Comparison of ENCODE assay signal across 21 mouse cellular contexts in genomic region chr2:171406057-171406456, GRCm38 (mm10).
DNase-seq lines count a peak whose midpoint lies in the region; ATAC-seq and TF ChIP-seq lines count a peak whose summit lies in the region.
"Had no signal": no experiment of that assay in that cellular context is flagged by ENCODE, and none has a peak within 500 bp of the region (broad histone marks: within the 10 kb centered on the region; RNA-seq: fewer than 3 reads in every experiment).

No protein-coding gene starts in this region.

- peak; percentile 78 for ATAC-seq in forebrain, postnatal 0 days
- no peak for ATAC-seq in forebrain, embryonic 11.5 days (replicated peaks; ENCODE audit: low FRiP score)
- ATAC-seq: activated CD4-positive, CD25-positive, alpha-beta regulatory T cell, adult 4 months; hindbrain, postnatal 0 days; intestine, postnatal 0 days had no signal

- no peaks in the 10 kb centered on the region for H3K9me3 ChIP-seq in forebrain, postnatal 0 days (ENCODE audit: low read length)
- H3K9me3 ChIP-seq in forebrain, embryonic 11.5 days (ENCODE audit: control insufficient read depth, low read length), result no peaks in the 10 kb centered on the region
- H3K9me3 ChIP-seq: heart, embryonic 13.5 days; midbrain, embryonic 10.5 days; stomach, embryonic 15.5 days had no signal

- H3K27me3 ChIP-seq in forebrain, postnatal 0 days (ENCODE audit: insufficient read depth, low read length), result no peaks in the 10 kb centered on the region
- no peaks in the 10 kb centered on the region for H3K27me3 ChIP-seq in forebrain, embryonic 11.5 days (ENCODE audit: control insufficient read depth, insufficient read depth, low read length)
- H3K27me3 ChIP-seq: heart, embryonic 13.5 days; stomach, embryonic 15.5 days had no signal

- no peaks in the 10 kb centered on the region for H3K4me1 ChIP-seq in forebrain, postnatal 0 days (ENCODE audit: insufficient read depth)
- H3K4me1 ChIP-seq in forebrain, embryonic 11.5 days (replicated peaks; ENCODE audit: control insufficient read depth, insufficient read depth, low read length), result no peaks in the 10 kb centered on the region
- H3K4me1 ChIP-seq: heart, embryonic 13.5 days; midbrain, embryonic 10.5 days; stomach, embryonic 15.5 days had no signal

- no peaks in the 10 kb centered on the region for H3K36me3 ChIP-seq in forebrain, postnatal 0 days (ENCODE audit: insufficient read depth)
- no peaks in the 10 kb centered on the region for H3K36me3 ChIP-seq in forebrain, embryonic 11.5 days (ENCODE audit: control insufficient read depth, insufficient read depth, low read length)
- H3K36me3 ChIP-seq: heart, embryonic 13.5 days; midbrain, embryonic 10.5 days; stomach, embryonic 15.5 days had no signal

- H3K9ac ChIP-seq in forebrain, postnatal 0 days, result no peak overlapping the region
- no peak overlapping the region for H3K9ac ChIP-seq in forebrain, embryonic 11.5 days (ENCODE audit: low read length)
- H3K9ac ChIP-seq: heart, embryonic 13.5 days; stomach, embryonic 15.5 days had no signal

- TF ChIP-seq CTCF in forebrain, postnatal 0 days (IDR thresholded peaks at IDR 0.05; ENCODE audit: low read depth), result no peak

- H3K4me3 ChIP-seq in forebrain, postnatal 0 days (ENCODE audit: low read depth, low read length), result no peak overlapping the region
- H3K4me3 ChIP-seq in forebrain, embryonic 11.5 days (ENCODE audit: low read depth, low read length), result no peak overlapping the region
- H3K4me3 ChIP-seq: heart, embryonic 13.5 days; midbrain, embryonic 10.5 days; stomach, embryonic 15.5 days had no signal

- no peak overlapping the region for H3K27ac ChIP-seq in forebrain, postnatal 0 days (ENCODE audit: low read depth, low read length)
- H3K27ac ChIP-seq in forebrain, embryonic 11.5 days (ENCODE audit: low read depth, low read length), result no peak overlapping the region
- H3K27ac ChIP-seq: heart, embryonic 13.5 days; hindbrain, postnatal 0 days; macrophage; midbrain, embryonic 10.5 days; stomach, embryonic 15.5 days had no signal

- no peak overlapping the region for H3K4me2 ChIP-seq in forebrain, postnatal 0 days (ENCODE audit: low read depth)
- no peak overlapping the region for H3K4me2 ChIP-seq in forebrain, embryonic 11.5 days (ENCODE audit: low read depth, low read length, severe bottlenecking)
- H3K4me2 ChIP-seq: heart, embryonic 13.5 days; stomach, embryonic 15.5 days had no signal

- DNase-seq in embryo, embryonic 10.5 days (ENCODE audit: low spot score), result peak; percentile 22
- DNase-seq in embryo, embryonic 9.5 days (ENCODE audit: extremely low spot score), result no peak
- peak; percentile 35 for DNase-seq in forebrain, postnatal 0 days
- no peak for DNase-seq in forebrain, embryonic 11.5 days (ENCODE audit: low spot score)
- peak; percentile 55 for DNase-seq in brain, adult 2 months (ENCODE audit: low read depth, low spot score)
- peak; percentile 24 for DNase-seq in hindlimb bud, embryonic 11.5 days (ENCODE audit: extremely low spot score, low read depth, low spot score)
- DNase-seq in lung, postnatal 4 days, result no peak
- no peak for DNase-seq in left cerebral cortex, adult 18-20 months (ENCODE audit: low spot score in 2 of 2)
- DNase-seq: adrenal gland, postnatal 10 days; cerebellum, adult 9-10 months; heart, adult 11 months; heart, postnatal 14 days; thymus, adult 18-20 months; thymus, postnatal 36 days had no signal

- WGBS in forebrain, postnatal 0 days, result 62% methylated on average over 2 of the region's 2 CpGs
- WGBS in forebrain, embryonic 11.5 days, result 83% methylated on average over 2 of the region's 2 CpGs

Comparison
In these comparisons a context has a peak if more than half of its experiments do, and no peak if none do; other contexts are left out.
1. DNase-seq: peak in embryo, embryonic 10.5 days (single experiment), forebrain, postnatal 0 days (single experiment), brain, adult 2 months (single experiment) and hindlimb bud, embryonic 11.5 days (single experiment); none in embryo, embryonic 9.5 days (single experiment), forebrain, embryonic 11.5 days (single experiment), lung, postnatal 4 days (0 of 2) and left cerebral cortex, adult 18-20 months (0 of 2).